8 mouse cellular contexts compared by ENCODE assay signal in genomic region chr8:125733964-125734956, GRCm38 (mm10). TPM values are rescaled to one million over a fixed set of nuclear protein-coding genes. Genes with fewer than 3 reads are reported as not detected.
DNase-seq lines count a peak whose midpoint lies in the region; ATAC-seq and TF ChIP-seq lines count a peak whose summit lies in the region.

No protein-coding gene starts in this region.

- DNase-seq in Muller cell, postnatal 12 days (ENCODE audit: inconsistent ontology term) = peak; percentile 93
- peak; percentile 87 for DNase-seq in cerebellum, adult 9-10 months
- peak; percentile 41 to 87 for DNase-seq in frontal cortex, adult 2 months (ENCODE audit: extremely low spot score in 1 of 2, low spot score in 1 of 2)
- peak; percentile 94 for DNase-seq in hindbrain, embryonic 11.5 days (ENCODE audit: low spot score)
- DNase-seq in layer of hippocampus, adult 9-11 months = peak; percentile 84
- peak; percentile 70 for DNase-seq in ovary, adult 18-20 months (ENCODE audit: low spot score)
- DNase-seq in thymus, adult 2 months = peak; percentile 89

- 0 out of 2 replicates have a peak, but pooled peaks have one; percentile 16 for TF ChIP-seq CTCF in thymus, adult 2 months (IDR thresholded peaks at IDR 0.05; ENCODE audit: borderline replicate concordance, control insufficient read depth, extremely low read depth, insufficient read depth, low read length, poor library complexity)

- peak overlapping the region; percentile 57 for H3K9ac ChIP-seq in hindbrain, embryonic 11.5 days (ENCODE audit: low read depth, low read length)
- peak overlapping the region; percentile 87 for H3K9ac ChIP-seq in lung, embryonic 16.5 days (ENCODE audit: low read length)

- peak overlapping the region; percentile 74 for H3K4me2 ChIP-seq in hindbrain, embryonic 11.5 days (replicated peaks; ENCODE audit: low read depth, low read length)
- H3K4me2 ChIP-seq in lung, embryonic 16.5 days (ENCODE audit: low read depth, low read length) = peak overlapping the region; percentile 69

- H3K9me3 ChIP-seq in hindbrain, embryonic 11.5 days (ENCODE audit: control insufficient read depth, low read length) = no peaks in the 10 kb centered on the region
- no peaks in the 10 kb centered on the region for H3K9me3 ChIP-seq in lung, embryonic 16.5 days (ENCODE audit: control insufficient read depth, low read length)

- H3K27ac ChIP-seq in hindbrain, embryonic 11.5 days (ENCODE audit: low read depth, low read length) = no peak overlapping the region
- no peak overlapping the region for H3K27ac ChIP-seq in lung, embryonic 16.5 days (ENCODE audit: low read length)
- no peak overlapping the region for H3K27ac ChIP-seq in thymus, adult 2 months (ENCODE audit: control insufficient read depth, insufficient read depth, low read length)

- peaks cover 3% of the 10 kb centered on the region; the same call in 1 of the 2 replicates for H3K4me1 ChIP-seq in hindbrain, embryonic 11.5 days (replicated peaks; ENCODE audit: control insufficient read depth, insufficient read depth, low read length)
- peaks cover 3% of the 10 kb centered on the region; the same call in 1 of the 2 replicates for H3K4me1 ChIP-seq in lung, embryonic 16.5 days (replicated peaks; ENCODE audit: control insufficient read depth, insufficient read depth, low read length)
- peaks cover 14% of the 10 kb centered on the region for H3K4me1 ChIP-seq in thymus, adult 2 months (replicated peaks; ENCODE audit: control insufficient read depth, insufficient read depth, low read length)

- ATAC-seq in hindbrain, embryonic 11.5 days (ENCODE audit: low FRiP score) = peak; percentile 94
- peak; percentile 94 for ATAC-seq in lung, embryonic 16.5 days (ENCODE audit: low read depth)

- TF ChIP-seq POLR2A in thymus, adult 2 months (IDR thresholded peaks at IDR 0.05; ENCODE audit: control insufficient read depth, extremely low read depth, insufficient read depth, low read length, poor library complexity) = 0 out of 2 replicates have a peak, but pooled peaks have one; percentile 10

- H3K4me3 ChIP-seq in hindbrain, embryonic 11.5 days (ENCODE audit: low read depth, low read length) = peak overlapping the region; percentile 55
- peak overlapping the region; percentile 74 for H3K4me3 ChIP-seq in lung, embryonic 16.5 days (ENCODE audit: low read length)
- peak overlapping the region; percentile 76 for H3K4me3 ChIP-seq in thymus, adult 2 months (ENCODE audit: control insufficient read depth, insufficient read depth, low read length)

- no peaks in the 10 kb centered on the region for H3K27me3 ChIP-seq in hindbrain, embryonic 11.5 days (ENCODE audit: control insufficient read depth, insufficient read depth, low read length)
- no peaks in the 10 kb centered on the region for H3K27me3 ChIP-seq in lung, embryonic 16.5 days (ENCODE audit: control insufficient read depth, insufficient read depth, low read depth, low read length)
- no peaks in the 10 kb centered on the region for H3K27me3 ChIP-seq in thymus, adult 2 months (ENCODE audit: control insufficient read depth, insufficient read depth, low read length)

- no peaks in the 10 kb centered on the region for H3K36me3 ChIP-seq in hindbrain, embryonic 11.5 days (ENCODE audit: control insufficient read depth, insufficient read depth, low read length)
- no peaks in the 10 kb centered on the region for H3K36me3 ChIP-seq in lung, embryonic 16.5 days (ENCODE audit: control insufficient read depth, insufficient read depth, low read length)
- H3K36me3 ChIP-seq in thymus, adult 2 months (ENCODE audit: control insufficient read depth, insufficient read depth, low read length) = no peaks in the 10 kb centered on the region

- WGBS in hindbrain, embryonic 11.5 days = 7% methylated on average over 49 of the region's 52 CpGs
- WGBS in lung, embryonic 16.5 days = 5% methylated on average over 40 of the region's 52 CpGs
- 4% methylated on average over 52 of the region's 52 CpGs for WGBS in thymus, adult 2 months

RNA-seq across cellular contexts. Expression of gene Ntpcr, which starts 4.5 kb away (rescaled TPM):
- polyA plus RNA-seq in frontal cortex, adult 2 months (2012; rRNA removed) = 47.9 and 51.5 TPM in 2 replicates
- 21.1 and 21.5 TPM in 2 replicates for polyA plus RNA-seq in hindbrain, embryonic 11.5 days (2014; fragmentation: Nextera tagmentation; extraction: Ambion mirVana)
- polyA plus RNA-seq in lung, embryonic 16.5 days (2015; fragmentation: Nextera tagmentation; extraction: Ambion mirVana) = 31.4 and 35.5 TPM in 2 replicates
- 23.1 and 27.4 TPM in 2 replicates for polyA plus RNA-seq in thymus, adult 2 months (2012; rRNA removed)
